Mouse (Mus musculus) embryonic facial prominence, embryonic 13.5 days (tissue): ENCODE results near the gene Lars2. TPM values are rescaled to one million over a fixed set of nuclear protein-coding genes. Genes with fewer than 3 reads are reported as not detected.
A peak's percentile ranks its signal among the peaks of the same experiment; 100 is the strongest.

Experiments used
- ATAC-seq: fragments of 200-750 bp; cut with Nextera tagmentation; 2 replicates; pipeline ENCODE4 v1.8.0; 2017; ENCODE audit warnings: low read depth; ENCODE audit not compliant: insufficient number of reproducible peaks, insufficient read depth, low FRiP score, low TSS enrichment
- H3K27ac ChIP-seq: fragments of 300-500 bp; sonication (generic); 2 replicates; pipeline ENCODE4 v1.5.1; 2015; ENCODE audit warnings: moderate library complexity, mild to moderate bottlenecking, inconsistent platforms
- H3K27me3 ChIP-seq: fragments of 300-500 bp; sonication (generic); 2 replicates; pipeline ENCODE4 v1.6.1; 2015; ENCODE audit warnings: mild to moderate bottlenecking, inconsistent platforms
- H3K36me3 ChIP-seq: fragments of 300-500 bp; sonication (generic); 2 replicates; pipeline ENCODE4 v1.6.1; 2015; ENCODE audit warnings: mild to moderate bottlenecking, inconsistent platforms
- H3K4me1 ChIP-seq: fragments of 300-500 bp; sonication (generic); 2 replicates; pipeline ENCODE4 v1.6.1; 2015; ENCODE audit warnings: inconsistent platforms
- H3K4me2 ChIP-seq: fragments of 300-500 bp; sonication (generic); 2 replicates; pipeline ENCODE4 v1.6.1; 2015; ENCODE audit warnings: moderate library complexity, mild to moderate bottlenecking, inconsistent platforms
- H3K4me3 ChIP-seq: fragments of 300-500 bp; sonication (generic); 2 replicates; pipeline ENCODE4 v1.5.1; 2015; ENCODE audit warnings: mild to moderate bottlenecking, inconsistent platforms
- H3K9ac ChIP-seq: fragments of 300-500 bp; sonication (generic); 2 replicates; pipeline ENCODE4 v1.6.1; 2015; ENCODE audit warnings: mild to moderate bottlenecking, inconsistent platforms
- H3K9me3 ChIP-seq: fragments of 300-500 bp; sonication (generic); 2 replicates; pipeline ENCODE4 v1.6.1; 2016; ENCODE audit warnings: inconsistent platforms
- WGBS: fragments of 180-500 bp; shearing (Covaris S2); methylation state at CpG from one replicate; pipeline ENCODE4 v1.1.7; 2015; ENCODE audit warnings: mixed read lengths; 5-methylcytosine and 5-hydroxymethylcytosine counted together
- polyA plus RNA-seq: library from polyadenylated mRNA; unstranded; fragments of >200 nt; fragmentation: Nextera tagmentation; extraction: Ambion mirVana; gene quantifications from 2 replicates; pipeline ENCODE4 v1.2.1, GENCODE M21; 2015

Lars2 gene
- polyA plus RNA-seq, 1 experiment from 2014 or later, result 1,079 TPM

- Histone ChIP-seq H3K4me3 (no peak overlapping the region), H3K4me1 (no peaks in the 10 kb centered on the region), H3K9ac (no peak overlapping the region), H3K27me3 (no peaks in the 10 kb centered on the region), H3K36me3 (peaks cover 32% of the 10 kb centered on the region), H3K4me2 (no peak overlapping the region), H3K9me3 (no peaks in the 10 kb centered on the region), H3K27ac (no peak overlapping the region)
- ATAC-seq, result no peak
- 75% methylated on average over 3 of the region's 3 CpGs for WGBS
These were observed 85.0 kb downstream of the Lars2 start for GRCm38 (mm10) chr9:123451772-123452171.

GRCm38 (mm10) chr9:123456634-123457602 is 90.2 kb downstream of the Lars2 start:
- peaks cover 3% of the 10 kb centered on the region for H3K9me3 ChIP-seq
- H3K4me2 ChIP-seq, result no peak overlapping the region
- H3K27me3 ChIP-seq, result no peaks in the 10 kb centered on the region
- no peak overlapping the region for H3K9ac ChIP-seq
- H3K4me3 ChIP-seq, result no peak overlapping the region
- 49% methylated on average over 9 of the region's 9 CpGs for WGBS
- peaks cover 40% of the 10 kb centered on the region for H3K36me3 ChIP-seq
- no peaks in the 10 kb centered on the region for H3K4me1 ChIP-seq
- peak overlapping the region; percentile 35; the same call in 1 of the 2 replicates for H3K27ac ChIP-seq
- ATAC-seq, result no peak

- no peaks in the 10 kb centered on the region for H3K27me3 ChIP-seq
- H3K4me2 ChIP-seq, result no peak overlapping the region
- peak overlapping the region; percentile 35; the same call in 1 of the 2 replicates for H3K27ac ChIP-seq
- H3K9me3 ChIP-seq, result peaks cover 3% of the 10 kb centered on the region
- no peak for ATAC-seq
- H3K4me3 ChIP-seq, result no peak overlapping the region
- H3K4me1 ChIP-seq, result no peaks in the 10 kb centered on the region
- H3K9ac ChIP-seq, result no peak overlapping the region
- 48% methylated on average over 2 of the region's 2 CpGs for WGBS
- H3K36me3 ChIP-seq, result peaks cover 40% of the 10 kb centered on the region
These were observed 90.9 kb downstream of the Lars2 start for GRCm38 (mm10) chr9:123457603-123458002.

GRCm38 (mm10) chr9:123467141-123467620 is 100.5 kb downstream of the Lars2 start:
- no peaks in the 10 kb centered on the region for H3K27me3 ChIP-seq
- H3K9me3 ChIP-seq, result no peaks in the 10 kb centered on the region
- no peak for ATAC-seq
- 74% methylated on average over 4 of the region's 4 CpGs for WGBS
- no peak overlapping the region for H3K4me3 ChIP-seq
- H3K9ac ChIP-seq, result no peak overlapping the region
- H3K36me3 ChIP-seq, result peaks cover 9% of the 10 kb centered on the region
- H3K4me1 ChIP-seq, result no peaks in the 10 kb centered on the region
- no peak overlapping the region for H3K27ac ChIP-seq
- no peak overlapping the region for H3K4me2 ChIP-seq

- no peak overlapping the region for H3K4me3 ChIP-seq
- 66% methylated on average over 5 of the region's 5 CpGs for WGBS
- H3K27me3 ChIP-seq, result no peaks in the 10 kb centered on the region
- H3K9me3 ChIP-seq, result no peaks in the 10 kb centered on the region
- no peak for ATAC-seq
- peaks cover 3% of the 10 kb centered on the region for H3K36me3 ChIP-seq
- H3K4me2 ChIP-seq, result no peak overlapping the region
- no peak overlapping the region for H3K27ac ChIP-seq
- H3K9ac ChIP-seq, result no peak overlapping the region
- no peaks in the 10 kb centered on the region for H3K4me1 ChIP-seq
These were observed 101.8 kb downstream of the Lars2 start for GRCm38 (mm10) chr9:123468406-123469085.

- no peak overlapping the region for H3K4me3 ChIP-seq
- H3K36me3 ChIP-seq, result peaks cover 3% of the 10 kb centered on the region; the same call in 1 of the 2 replicates
- H3K27ac ChIP-seq, result no peak overlapping the region
- no peaks in the 10 kb centered on the region for H3K9me3 ChIP-seq
- H3K9ac ChIP-seq, result no peak overlapping the region
- no peak overlapping the region for H3K4me2 ChIP-seq
- no peaks in the 10 kb centered on the region for H3K4me1 ChIP-seq
- no peaks in the 10 kb centered on the region for H3K27me3 ChIP-seq
- no peak for ATAC-seq
These were observed 102.4 kb downstream of the Lars2 start for GRCm38 (mm10) chr9:123469087-123469486.

- no peak overlapping the region for H3K9ac ChIP-seq
- H3K4me2 ChIP-seq, result no peak overlapping the region
- no peaks in the 10 kb centered on the region for H3K36me3 ChIP-seq
- H3K4me1 ChIP-seq, result no peaks in the 10 kb centered on the region
- H3K27me3 ChIP-seq, result no peaks in the 10 kb centered on the region
- no peak overlapping the region; the same call in 1 of the 2 replicates for H3K27ac ChIP-seq
- H3K4me3 ChIP-seq, result no peak overlapping the region
- H3K9me3 ChIP-seq, result no peaks in the 10 kb centered on the region
- ATAC-seq, result no peak
These were observed 106.7 kb downstream of the Lars2 start for GRCm38 (mm10) chr9:123473377-123473776.

- Histone ChIP-seq H3K4me2 (no peak overlapping the region), H3K4me3 (no peak overlapping the region), H3K27me3 (no peaks in the 10 kb centered on the region), H3K4me1 (peaks cover 17% of the 10 kb centered on the region), H3K9ac (no peak overlapping the region), H3K36me3 (no peaks in the 10 kb centered on the region), H3K9me3 (no peaks in the 10 kb centered on the region), H3K27ac (no peak overlapping the region)
- 67% methylated on average over 1 of the region's 1 CpGs for whole genome bisulfite sequencing
- no peak for ATAC-seq
These were observed 108.8 kb downstream of the Lars2 start for GRCm38 (mm10) chr9:123475569-123475968.

- H3K36me3 ChIP-seq, result peaks cover 12% of the 10 kb centered on the region
- H3K9me3 ChIP-seq, result no peaks in the 10 kb centered on the region
- ATAC-seq, result peak; percentile 58; the same call in 1 of the 2 replicates
- WGBS, result under 1% methylated on average over 23 of the region's 29 CpGs
- H3K4me3 ChIP-seq, result peak overlapping the region; percentile 74
- H3K27me3 ChIP-seq, result no peaks in the 10 kb centered on the region
- H3K27ac ChIP-seq, result no peak overlapping the region
- peak overlapping the region; percentile 61; the same call in 1 of the 2 replicates for H3K9ac ChIP-seq
- peak overlapping the region; percentile 93 for H3K4me2 ChIP-seq
- H3K4me1 ChIP-seq, result peaks cover 42% of the 10 kb centered on the region
These were observed 111.4 kb downstream of the Lars2 start for GRCm38 (mm10) chr9:123478031-123478585.

- WGBS, result under 1% methylated on average over 44 of the region's 57 CpGs
- peak within 1 kb of the TSS; percentile 84 for H3K27ac ChIP-seq
- peak within 1 kb of the TSS; percentile 93 for H3K4me2 ChIP-seq
- peak; percentile 64; the same call in 1 of the 2 replicates for ATAC-seq
- peaks cover 17% of the 10 kb centered on the region for H3K36me3 ChIP-seq
- no peaks in the 10 kb centered on the region for H3K9me3 ChIP-seq
- peaks cover 48% of the 10 kb centered on the region for H3K4me1 ChIP-seq
- H3K4me3 ChIP-seq, result peak within 1 kb of the TSS; percentile 74
- H3K9ac ChIP-seq, result peak within 1 kb of the TSS; percentile 85
- H3K27me3 ChIP-seq, result no peaks in the 10 kb centered on the region
These were observed 112.0 kb downstream of the Lars2 start, which contains the start of gene Limd1 for GRCm38 (mm10) chr9:123478586-123479195. Limd1 (plus strand) TSS chr9:123478706.

GRCm38 (mm10) chr9:123479196-123479669 is 112.5 kb downstream of the Lars2 start:
- no peaks in the 10 kb centered on the region for H3K27me3 ChIP-seq
- peak; percentile 18; the same call in 1 of the 2 replicates for ATAC-seq
- peak overlapping the region; percentile 93 for H3K4me2 ChIP-seq
- 18% methylated on average over 17 of the region's 17 CpGs for WGBS
- H3K36me3 ChIP-seq, result peaks cover 21% of the 10 kb centered on the region
- H3K4me1 ChIP-seq, result peaks cover 48% of the 10 kb centered on the region
- H3K27ac ChIP-seq, result peak overlapping the region; percentile 84
- H3K9me3 ChIP-seq, result no peaks in the 10 kb centered on the region
- peak overlapping the region; percentile 74 for H3K4me3 ChIP-seq
- peak overlapping the region; percentile 85 for H3K9ac ChIP-seq
